Mouse (Mus musculus) frontal cortex, postnatal 25 days (tissue): ENCODE measurements around the gene Ovch2.

ENCODE experiments used
- DNase-seq, 2 experiments: peaks; one replicate each; pipeline ENCODE4 v3.0.0; 2022; ENCODE audit warnings: low spot score in 2 of 2

Gene Ovch2

GRCm38 (mm10) chr7:107745111-107745510 is 55.9 kb downstream of the Ovch2 start:
- DNase-seq, result no peak

- no peak for DNase-seq
These were observed 56.6 kb downstream of the Ovch2 start for GRCm38 (mm10) chr7:107744454-107744853.

- DNase-seq, result no peak
These were observed 58.0 kb downstream of the Ovch2 start for GRCm38 (mm10) chr7:107742963-107743465.

- peak; percentile 15 to 20 for DNase-seq
These were observed 62.3 kb downstream of the Ovch2 start for GRCm38 (mm10) chr7:107738726-107739125.

- no peak for DNase-seq
These were observed 67.8 kb downstream of the Ovch2 start for GRCm38 (mm10) chr7:107733162-107733561.
